Mouse (Mus musculus) embryonic fibroblast, embryonic 13.5 days (primary cell): ENCODE measurements around the gene Mfap3.

ENCODE experiments used
- CTCF ChIP-seq: IDR thresholded peaks from 2 replicates; pipeline ENCODE4 v1.5.1; 2011; ENCODE audit warnings: mild to moderate bottlenecking, control low read depth, low read length, moderate library complexity, borderline replicate concordance; ENCODE audit not compliant: insufficient read depth
- POLR2A ChIP-seq: IDR thresholded peaks from 2 replicates; pipeline ENCODE4 v1.6.1; 2011; ENCODE audit warnings: low read depth, mild to moderate bottlenecking, control low read depth, low read length, moderate library complexity

DNA sequence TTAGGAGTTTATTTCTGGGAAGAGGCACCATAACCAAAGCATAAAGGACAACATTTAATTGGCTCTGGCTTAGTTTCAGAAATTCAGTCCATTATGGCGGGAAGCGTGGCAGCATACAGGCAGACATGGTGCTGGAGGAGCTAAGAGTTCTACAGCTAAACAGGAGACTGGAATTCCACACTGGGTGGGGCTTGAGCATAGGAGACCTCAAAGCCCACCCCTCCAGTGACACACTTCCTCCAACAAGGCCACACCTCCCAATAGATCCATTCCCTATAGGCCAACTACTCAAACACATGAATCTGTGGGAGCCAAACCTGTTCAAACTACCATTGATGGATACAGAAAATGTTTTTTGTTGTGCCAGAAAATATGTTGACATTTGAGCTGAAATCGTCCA, 2.7 kb downstream of the Mfap3 start:
- TF ChIP-seq POLR2A (no peak), CTCF (no peak)
